Mouse (Mus musculus): ENCODE measurements around the gene Fth1. TPM values are rescaled to one million over a fixed set of nuclear protein-coding genes. Genes with fewer than 3 reads are reported as not detected.

The Fth1 gene
- polyA plus RNA-seq, 1 experiment from 2014 or later: 1,529 TPM

GRCm38 (mm10) chr19:9941809-9942208 lies 38.6 kb upstream of the Fth1 start:
- Histone ChIP-seq H3K4me3 (ENCODE audit: low read depth, low read length) (no peak overlapping the region), H3K4me2 (ENCODE audit: low read length) (no peak overlapping the region), H3K27ac (ENCODE audit: low read depth) (no peak overlapping the region), H3K9me3 (ENCODE audit: control insufficient read depth, low read length) (no peaks in the 10 kb centered on the region), H3K36me3 (ENCODE audit: control insufficient read depth, insufficient read depth, low read length) (no peaks in the 10 kb centered on the region), H3K27me3 (replicated peaks; ENCODE audit: control insufficient read depth, insufficient read depth, low read length) (no peaks in the 10 kb centered on the region), H3K4me1 (replicated peaks; ENCODE audit: control insufficient read depth, insufficient read depth, low read length) (no peaks in the 10 kb centered on the region; the same call in 1 of the 2 replicates), H3K9ac (ENCODE audit: low read length) (no peak overlapping the region)
- ATAC-seq (replicated peaks; ENCODE audit: low FRiP score, low TSS enrichment, low read depth) (no peak), DNase-seq (ENCODE audit: low spot score) (no peak)
- WGBS: 42% methylated on average over 1 of the region's 1 CpGs

- Histone ChIP-seq H3K4me2 (ENCODE audit: low read length) (no peak overlapping the region), H3K4me3 (ENCODE audit: low read depth, low read length) (no peak overlapping the region), H3K4me1 (replicated peaks; ENCODE audit: control insufficient read depth, insufficient read depth, low read length) (no peaks in the 10 kb centered on the region), H3K9me3 (ENCODE audit: control insufficient read depth, low read length) (no peaks in the 10 kb centered on the region), H3K27ac (ENCODE audit: low read depth) (no peak overlapping the region), H3K27me3 (replicated peaks; ENCODE audit: control insufficient read depth, insufficient read depth, low read length) (no peaks in the 10 kb centered on the region), H3K9ac (ENCODE audit: low read length) (no peak overlapping the region), H3K36me3 (ENCODE audit: control insufficient read depth, insufficient read depth, low read length) (no peaks in the 10 kb centered on the region)
- WGBS: 56% methylated on average over 10 of the region's 10 CpGs
- DNase-seq (ENCODE audit: low spot score) (no peak), ATAC-seq (replicated peaks; ENCODE audit: low FRiP score, low TSS enrichment, low read depth) (0 out of 2 replicates have a peak, but pooled peaks have one; percentile 40)
Measured at GRCm38 (mm10) chr19:9942539-9943533, 37.6 kb upstream of the Fth1 start.

- H3K4me3 ChIP-seq (ENCODE audit: low read depth, low read length): no peak overlapping the region
- H3K27ac ChIP-seq (ENCODE audit: low read depth): no peak overlapping the region
- no peak overlapping the region for H3K4me2 ChIP-seq (ENCODE audit: low read length)
- H3K36me3 ChIP-seq (ENCODE audit: control insufficient read depth, insufficient read depth, low read length): no peaks in the 10 kb centered on the region
- 82% methylated on average over 8 of the region's 8 CpGs for WGBS
- ATAC-seq (replicated peaks; ENCODE audit: low FRiP score, low TSS enrichment, low read depth) (no peak), DNase-seq (ENCODE audit: low spot score) (no peak)
- H3K27me3 ChIP-seq (replicated peaks; ENCODE audit: control insufficient read depth, insufficient read depth, low read length): no peaks in the 10 kb centered on the region
- no peak overlapping the region for H3K9ac ChIP-seq (ENCODE audit: low read length)
- H3K4me1 ChIP-seq (replicated peaks; ENCODE audit: control insufficient read depth, insufficient read depth, low read length): no peaks in the 10 kb centered on the region
- H3K9me3 ChIP-seq (ENCODE audit: control insufficient read depth, low read length): no peaks in the 10 kb centered on the region
Measured at GRCm38 (mm10) chr19:9945800-9946564, 34.4 kb upstream of the Fth1 start.

GRCm38 (mm10) chr19:9946986-9947385 lies 33.4 kb upstream of the Fth1 start:
- no peak overlapping the region for H3K9ac ChIP-seq (ENCODE audit: low read length)
- DNase-seq (ENCODE audit: low spot score) (no peak), ATAC-seq (replicated peaks; ENCODE audit: low FRiP score, low TSS enrichment, low read depth) (no peak)
- H3K36me3 ChIP-seq (ENCODE audit: control insufficient read depth, insufficient read depth, low read length): no peaks in the 10 kb centered on the region
- no peaks in the 10 kb centered on the region for H3K27me3 ChIP-seq (replicated peaks; ENCODE audit: control insufficient read depth, insufficient read depth, low read length)
- H3K27ac ChIP-seq (ENCODE audit: low read depth): no peak overlapping the region
- H3K4me3 ChIP-seq (ENCODE audit: low read depth, low read length): no peak overlapping the region
- no peak overlapping the region for H3K4me2 ChIP-seq (ENCODE audit: low read length)
- H3K9me3 ChIP-seq (ENCODE audit: control insufficient read depth, low read length): no peaks in the 10 kb centered on the region
- 71% methylated on average over 3 of the region's 3 CpGs for WGBS
- no peaks in the 10 kb centered on the region for H3K4me1 ChIP-seq (replicated peaks; ENCODE audit: control insufficient read depth, insufficient read depth, low read length)

GRCm38 (mm10) chr19:9952390-9952789 lies 28.0 kb upstream of the Fth1 start:
- peaks cover 13% of the 10 kb centered on the region for H3K4me1 ChIP-seq (replicated peaks; ENCODE audit: control insufficient read depth, insufficient read depth, low read length)
- H3K9me3 ChIP-seq (ENCODE audit: control insufficient read depth, low read length): no peaks in the 10 kb centered on the region
- no peaks in the 10 kb centered on the region for H3K27me3 ChIP-seq (replicated peaks; ENCODE audit: control insufficient read depth, insufficient read depth, low read length)
- H3K9ac ChIP-seq (ENCODE audit: low read length): no peak overlapping the region
- H3K4me2 ChIP-seq (ENCODE audit: low read length): no peak overlapping the region
- ATAC-seq (replicated peaks; ENCODE audit: low FRiP score, low TSS enrichment, low read depth): no peak
- no peak overlapping the region for H3K27ac ChIP-seq (ENCODE audit: low read depth)
- no peaks in the 10 kb centered on the region for H3K36me3 ChIP-seq (ENCODE audit: control insufficient read depth, insufficient read depth, low read length)
- H3K4me3 ChIP-seq (ENCODE audit: low read depth, low read length): no peak overlapping the region
- WGBS: 84% methylated on average over 3 of the region's 3 CpGs
- no peak for DNase-seq (ENCODE audit: low spot score)

- Histone ChIP-seq H3K27me3 (replicated peaks; ENCODE audit: control insufficient read depth, insufficient read depth, low read length) (no peaks in the 10 kb centered on the region), H3K9me3 (ENCODE audit: control insufficient read depth, low read length) (no peaks in the 10 kb centered on the region), H3K4me1 (replicated peaks; ENCODE audit: control insufficient read depth, insufficient read depth, low read length) (peaks cover 13% of the 10 kb centered on the region), H3K4me3 (ENCODE audit: low read depth, low read length) (no peak overlapping the region), H3K4me2 (ENCODE audit: low read length) (no peak overlapping the region), H3K27ac (ENCODE audit: low read depth) (no peak overlapping the region), H3K36me3 (ENCODE audit: control insufficient read depth, insufficient read depth, low read length) (no peaks in the 10 kb centered on the region), H3K9ac (ENCODE audit: low read length) (no peak overlapping the region)
- DNase-seq (ENCODE audit: low spot score): no peak
- ATAC-seq (replicated peaks; ENCODE audit: low FRiP score, low TSS enrichment, low read depth): no peak
- WGBS: 82% methylated on average over 3 of the region's 3 CpGs
Measured at GRCm38 (mm10) chr19:9952912-9953311, 27.5 kb upstream of the Fth1 start.

GRCm38 (mm10) chr19:9954055-9954810 lies 26.2 kb upstream of the Fth1 start:
- Histone ChIP-seq H3K27ac (ENCODE audit: low read depth) (peak overlapping the region; percentile 84), H3K36me3 (ENCODE audit: control insufficient read depth, insufficient read depth, low read length) (no peaks in the 10 kb centered on the region), H3K27me3 (replicated peaks; ENCODE audit: control insufficient read depth, insufficient read depth, low read length) (no peaks in the 10 kb centered on the region), H3K9me3 (ENCODE audit: control insufficient read depth, low read length) (no peaks in the 10 kb centered on the region), H3K4me3 (ENCODE audit: low read depth, low read length) (no peak overlapping the region), H3K4me1 (replicated peaks; ENCODE audit: control insufficient read depth, insufficient read depth, low read length) (peaks cover 13% of the 10 kb centered on the region), H3K9ac (ENCODE audit: low read length) (no peak overlapping the region; the same call in 1 of the 2 replicates), H3K4me2 (ENCODE audit: low read length) (peak overlapping the region; percentile 31)
- peak; percentile 80 for ATAC-seq (replicated peaks; ENCODE audit: low FRiP score, low TSS enrichment, low read depth)
- DNase-seq (ENCODE audit: low spot score): peak; percentile 72
- 25% methylated on average over 7 of the region's 7 CpGs for WGBS

GRCm38 (mm10) chr19:9954811-9955202 lies 25.6 kb upstream of the Fth1 start:
- ATAC-seq (replicated peaks; ENCODE audit: low FRiP score, low TSS enrichment, low read depth) (peak; percentile 23; the same call in 1 of the 2 replicates), DNase-seq (ENCODE audit: low spot score) (peak; percentile 71)
- Histone ChIP-seq H3K9ac (ENCODE audit: low read length) (peak overlapping the region; percentile 36), H3K9me3 (ENCODE audit: control insufficient read depth, low read length) (no peaks in the 10 kb centered on the region), H3K4me2 (ENCODE audit: low read length) (peak overlapping the region; percentile 31), H3K4me3 (ENCODE audit: low read depth, low read length) (no peak overlapping the region), H3K4me1 (replicated peaks; ENCODE audit: control insufficient read depth, insufficient read depth, low read length) (peaks cover 13% of the 10 kb centered on the region), H3K27me3 (replicated peaks; ENCODE audit: control insufficient read depth, insufficient read depth, low read length) (no peaks in the 10 kb centered on the region), H3K36me3 (ENCODE audit: control insufficient read depth, insufficient read depth, low read length) (no peaks in the 10 kb centered on the region), H3K27ac (ENCODE audit: low read depth) (peak overlapping the region; percentile 84)
- 28% methylated on average over 5 of the region's 5 CpGs for WGBS
